Mouse (Mus musculus): ENCODE results near the gene Nav1. TPM values are rescaled to one million over a fixed set of nuclear protein-coding genes. Genes with fewer than 3 reads are reported as not detected.

Nav1 gene
- polyA plus RNA-seq, 1 experiment from 2014 or later, result 23.7 TPM

- H3K9me3 ChIP-seq (ENCODE audit: control insufficient read depth, low read length), result no peaks in the 10 kb centered on the region
- H3K4me3 ChIP-seq (ENCODE audit: low read length), result no peak overlapping the region
- H3K4me2 ChIP-seq (replicated peaks; ENCODE audit: low read depth, low read length), result no peak overlapping the region
- no peak for ATAC-seq (ENCODE audit: low FRiP score, low TSS enrichment)
- H3K4me1 ChIP-seq (ENCODE audit: control insufficient read depth, insufficient read depth, low read length), result peaks cover 13% of the 10 kb centered on the region; the same call in 1 of the 2 replicates
- no peak overlapping the region for H3K9ac ChIP-seq (ENCODE audit: low read depth, low read length)
- no peak overlapping the region for H3K27ac ChIP-seq (ENCODE audit: low read depth, low read length)
- no peaks in the 10 kb centered on the region for H3K36me3 ChIP-seq (ENCODE audit: control insufficient read depth, insufficient read depth, low read length)
- WGBS, result 78% methylated on average over 11 of the region's 11 CpGs
- H3K27me3 ChIP-seq (ENCODE audit: control insufficient read depth, insufficient read depth, low read length), result no peaks in the 10 kb centered on the region
Observed at GRCm38 (mm10) chr1:135635323-135636064, 28.4 kb upstream of the Nav1 start.

DNA sequence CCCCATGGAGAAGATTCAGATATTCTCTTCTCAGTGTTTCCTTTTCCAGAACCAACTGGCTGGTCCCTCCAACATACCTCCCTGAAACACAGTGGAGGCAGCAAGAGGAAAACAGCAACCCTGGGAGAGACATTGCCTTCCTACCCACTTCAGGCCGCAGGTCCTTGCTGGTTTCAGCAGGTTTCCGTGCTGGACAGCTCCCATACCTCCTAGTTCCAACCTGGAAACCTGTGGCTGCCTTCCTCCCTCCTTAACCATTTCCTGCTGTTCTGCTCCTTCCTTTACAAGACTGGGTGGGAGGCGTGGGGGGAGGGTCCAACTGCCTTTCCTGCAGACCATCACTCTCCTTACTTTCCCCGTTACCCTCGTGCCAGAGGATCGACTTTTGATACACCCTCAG is 27.7 kb upstream of the Nav1 start:
- no peak overlapping the region for H3K4me3 ChIP-seq (ENCODE audit: low read length)
- 10% methylated on average over 6 of the region's 6 CpGs for WGBS
- peaks cover 13% of the 10 kb centered on the region; the same call in 1 of the 2 replicates for H3K4me1 ChIP-seq (ENCODE audit: control insufficient read depth, insufficient read depth, low read length)
- no peaks in the 10 kb centered on the region for H3K27me3 ChIP-seq (ENCODE audit: control insufficient read depth, insufficient read depth, low read length)
- H3K9me3 ChIP-seq (ENCODE audit: control insufficient read depth, low read length), result no peaks in the 10 kb centered on the region
- no peak for ATAC-seq (ENCODE audit: low FRiP score, low TSS enrichment)
- H3K9ac ChIP-seq (ENCODE audit: low read depth, low read length), result no peak overlapping the region
- H3K4me2 ChIP-seq (replicated peaks; ENCODE audit: low read depth, low read length), result no peak overlapping the region
- H3K27ac ChIP-seq (ENCODE audit: low read depth, low read length), result no peak overlapping the region
- H3K36me3 ChIP-seq (ENCODE audit: control insufficient read depth, insufficient read depth, low read length), result no peaks in the 10 kb centered on the region

- Histone ChIP-seq H3K36me3 (ENCODE audit: control insufficient read depth, insufficient read depth, low read length) (no peaks in the 10 kb centered on the region), H3K27me3 (ENCODE audit: control insufficient read depth, insufficient read depth, low read length) (no peaks in the 10 kb centered on the region), H3K9ac (ENCODE audit: low read depth, low read length) (no peak overlapping the region), H3K27ac (ENCODE audit: low read depth, low read length) (no peak overlapping the region), H3K4me2 (replicated peaks; ENCODE audit: low read depth, low read length) (no peak overlapping the region), H3K9me3 (ENCODE audit: control insufficient read depth, low read length) (no peaks in the 10 kb centered on the region), H3K4me1 (ENCODE audit: control insufficient read depth, insufficient read depth, low read length) (peaks cover 13% of the 10 kb centered on the region; the same call in 1 of the 2 replicates), H3K4me3 (ENCODE audit: low read length) (no peak overlapping the region)
- 76% methylated on average over 2 of the region's 2 CpGs for WGBS
- ATAC-seq (ENCODE audit: low FRiP score, low TSS enrichment), result no peak
Observed at GRCm38 (mm10) chr1:135633884-135634283, 26.8 kb upstream of the Nav1 start.

DNA sequence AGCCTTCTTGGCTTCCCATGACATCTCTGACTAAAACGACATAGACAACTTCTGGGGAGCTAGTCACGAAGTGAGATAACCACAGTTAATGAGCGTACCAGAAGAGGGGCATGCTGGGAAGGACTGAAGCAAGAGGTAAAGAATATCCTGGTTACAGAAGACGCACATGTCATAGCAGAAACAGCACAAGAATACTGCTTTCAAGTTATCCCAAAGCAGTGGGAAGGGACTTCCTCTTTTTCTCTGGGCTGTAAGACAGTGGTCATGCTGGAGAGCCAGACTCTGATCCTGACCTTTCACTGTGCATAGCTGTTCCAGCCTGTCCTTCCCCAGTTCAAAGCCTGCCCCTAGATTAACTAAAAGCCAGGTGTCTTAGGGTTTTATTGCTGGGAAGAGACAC is 26.4 kb upstream of the Nav1 start:
- Histone ChIP-seq H3K4me2 (replicated peaks; ENCODE audit: low read depth, low read length) (no peak overlapping the region), H3K9ac (ENCODE audit: low read depth, low read length) (no peak overlapping the region), H3K27me3 (ENCODE audit: control insufficient read depth, insufficient read depth, low read length) (no peaks in the 10 kb centered on the region), H3K36me3 (ENCODE audit: control insufficient read depth, insufficient read depth, low read length) (no peaks in the 10 kb centered on the region), H3K27ac (ENCODE audit: low read depth, low read length) (no peak overlapping the region), H3K4me3 (ENCODE audit: low read length) (no peak overlapping the region), H3K4me1 (ENCODE audit: control insufficient read depth, insufficient read depth, low read length) (peaks cover 13% of the 10 kb centered on the region; the same call in 1 of the 2 replicates), H3K9me3 (ENCODE audit: control insufficient read depth, low read length) (no peaks in the 10 kb centered on the region)
- 91% methylated on average over 4 of the region's 4 CpGs for WGBS
- no peak for ATAC-seq (ENCODE audit: low FRiP score, low TSS enrichment)

- WGBS, result 75% methylated on average over 1 of the region's 1 CpGs
- H3K4me3 ChIP-seq (ENCODE audit: low read length), result no peak overlapping the region
- no peak overlapping the region for H3K4me2 ChIP-seq (replicated peaks; ENCODE audit: low read depth, low read length)
Observed at GRCm38 (mm10) chr1:135632199-135632598, 25.1 kb upstream of the Nav1 start.

GRCm38 (mm10) chr1:135631515-135631914 is 24.4 kb upstream of the Nav1 start:
- Histone ChIP-seq H3K27ac (ENCODE audit: low read depth, low read length) (peak overlapping the region; percentile 33; the same call in 1 of the 2 replicates), H3K4me2 (replicated peaks; ENCODE audit: low read depth, low read length) (no peak overlapping the region)

More at GRCm38 (mm10) chr1:135632199-135632598, 25.1 kb upstream of the Nav1 start:
- H3K27ac ChIP-seq (ENCODE audit: low read depth, low read length), result 0 out of 2 replicates have a peak overlapping the region, but pooled peaks have one; percentile 1
- H3K9me3 ChIP-seq (ENCODE audit: control insufficient read depth, low read length), result no peaks in the 10 kb centered on the region
- ATAC-seq (ENCODE audit: low FRiP score, low TSS enrichment), result no peak
- no peaks in the 10 kb centered on the region for H3K36me3 ChIP-seq (ENCODE audit: control insufficient read depth, insufficient read depth, low read length)
- no peaks in the 10 kb centered on the region for H3K27me3 ChIP-seq (ENCODE audit: control insufficient read depth, insufficient read depth, low read length)
- H3K9ac ChIP-seq (ENCODE audit: low read depth, low read length), result no peak overlapping the region
- peaks cover 13% of the 10 kb centered on the region; the same call in 1 of the 2 replicates for H3K4me1 ChIP-seq (ENCODE audit: control insufficient read depth, insufficient read depth, low read length)

DNA sequence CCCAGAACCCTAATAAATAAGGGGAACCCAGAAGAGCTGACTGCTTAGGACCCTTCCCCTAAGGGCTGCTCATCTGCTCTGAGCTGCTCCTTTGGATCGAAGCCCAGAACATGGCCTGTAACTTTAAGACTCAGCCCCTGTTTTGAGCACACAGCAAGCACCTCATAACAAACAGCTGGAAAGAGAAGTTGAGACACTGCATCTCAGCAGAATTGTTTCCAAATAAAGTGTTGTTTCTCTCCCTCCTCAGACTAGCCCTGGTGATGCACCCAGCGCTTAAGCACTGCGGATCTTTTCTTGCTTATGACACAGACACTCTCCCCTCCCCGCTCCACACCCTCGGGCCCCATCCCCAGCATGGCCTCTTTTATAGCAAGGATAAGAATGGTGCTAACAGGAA is 22.8 kb upstream of the Nav1 start:
- H3K4me2 ChIP-seq (replicated peaks; ENCODE audit: low read depth, low read length), result no peak overlapping the region
- no peak overlapping the region for H3K27ac ChIP-seq (ENCODE audit: low read depth, low read length)
- H3K4me1 ChIP-seq (ENCODE audit: control insufficient read depth, insufficient read depth, low read length), result 0 out of 2 replicates have a peak, but pooled peaks cover 6% of the 10 kb centered on the region
- H3K27me3 ChIP-seq (ENCODE audit: control insufficient read depth, insufficient read depth, low read length), result no peaks in the 10 kb centered on the region
- no peaks in the 10 kb centered on the region for H3K9me3 ChIP-seq (ENCODE audit: control insufficient read depth, low read length)
- WGBS, result 60% methylated on average over 5 of the region's 5 CpGs
- H3K9ac ChIP-seq (ENCODE audit: low read depth, low read length), result no peak overlapping the region
- no peaks in the 10 kb centered on the region for H3K36me3 ChIP-seq (ENCODE audit: control insufficient read depth, insufficient read depth, low read length)
- H3K4me3 ChIP-seq (ENCODE audit: low read length), result no peak overlapping the region
- ATAC-seq (ENCODE audit: low FRiP score, low TSS enrichment), result no peak

More at GRCm38 (mm10) chr1:135631515-135631914, 24.4 kb upstream of the Nav1 start:
- H3K9me3 ChIP-seq (ENCODE audit: control insufficient read depth, low read length), result no peaks in the 10 kb centered on the region
- no peaks in the 10 kb centered on the region for H3K36me3 ChIP-seq (ENCODE audit: control insufficient read depth, insufficient read depth, low read length)
- H3K4me3 ChIP-seq (ENCODE audit: low read length), result no peak overlapping the region
- peaks cover 13% of the 10 kb centered on the region; the same call in 1 of the 2 replicates for H3K4me1 ChIP-seq (ENCODE audit: control insufficient read depth, insufficient read depth, low read length)
- ATAC-seq (ENCODE audit: low FRiP score, low TSS enrichment), result peak; percentile 63
- no peak overlapping the region for H3K9ac ChIP-seq (ENCODE audit: low read depth, low read length)
- WGBS, result 46% methylated on average over 8 of the region's 8 CpGs
- H3K27me3 ChIP-seq (ENCODE audit: control insufficient read depth, insufficient read depth, low read length), result no peaks in the 10 kb centered on the region

DNA sequence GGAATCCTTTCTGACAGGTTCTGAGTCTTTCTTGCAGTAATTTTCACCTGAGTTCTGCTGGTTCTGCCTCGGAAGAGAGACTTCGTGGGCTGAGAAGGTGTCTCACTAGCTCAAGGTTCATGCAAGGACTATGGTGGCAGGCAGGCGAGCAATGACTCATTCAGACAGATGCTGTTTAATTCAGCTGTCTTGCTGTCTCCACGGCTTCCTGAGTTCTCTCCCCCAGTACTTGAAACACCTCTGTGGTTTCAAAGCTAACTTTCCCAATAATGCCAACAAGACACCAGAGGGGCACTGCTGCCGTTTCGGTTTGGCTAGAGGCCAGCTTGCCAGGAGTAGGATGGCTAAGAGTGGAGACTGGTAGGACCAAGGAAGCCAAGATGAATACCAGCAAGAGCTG is 19.1 kb upstream of the Nav1 start:
- Histone ChIP-seq H3K9ac (ENCODE audit: low read depth, low read length) (no peak overlapping the region), H3K27ac (ENCODE audit: low read depth, low read length) (no peak overlapping the region), H3K4me2 (replicated peaks; ENCODE audit: low read depth, low read length) (no peak overlapping the region), H3K9me3 (ENCODE audit: control insufficient read depth, low read length) (no peaks in the 10 kb centered on the region), H3K36me3 (ENCODE audit: control insufficient read depth, insufficient read depth, low read length) (no peaks in the 10 kb centered on the region), H3K4me1 (ENCODE audit: control insufficient read depth, insufficient read depth, low read length) (peaks cover 8% of the 10 kb centered on the region; the same call in 1 of the 2 replicates), H3K27me3 (ENCODE audit: control insufficient read depth, insufficient read depth, low read length) (no peaks in the 10 kb centered on the region), H3K4me3 (ENCODE audit: low read length) (no peak overlapping the region)
- 75% methylated on average over 6 of the region's 6 CpGs for WGBS
- ATAC-seq (ENCODE audit: low FRiP score, low TSS enrichment), result no peak

DNA sequence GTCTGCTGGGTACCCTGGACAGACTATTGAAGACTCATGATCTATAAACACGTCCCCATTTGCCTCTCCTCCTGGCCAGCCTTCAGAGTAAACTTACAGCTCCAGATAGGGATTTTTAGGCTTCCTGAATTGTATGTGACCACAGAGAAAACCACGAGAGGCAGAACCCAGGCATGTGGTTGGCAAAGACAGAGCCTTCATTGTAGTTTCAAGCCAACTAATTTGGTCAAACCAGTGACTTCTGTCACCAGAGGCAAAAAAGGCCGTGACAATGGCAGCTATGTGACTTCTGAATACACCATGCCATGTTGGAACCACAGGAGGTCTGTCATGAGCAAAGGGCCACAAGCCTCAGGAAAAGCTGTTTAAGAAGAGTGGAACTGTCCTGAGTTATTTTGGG is 18.6 kb upstream of the Nav1 start:
- H3K27me3 ChIP-seq (ENCODE audit: control insufficient read depth, insufficient read depth, low read length), result no peaks in the 10 kb centered on the region
- H3K36me3 ChIP-seq (ENCODE audit: control insufficient read depth, insufficient read depth, low read length), result no peaks in the 10 kb centered on the region
- peaks cover 10% of the 10 kb centered on the region; the same call in 1 of the 2 replicates for H3K4me1 ChIP-seq (ENCODE audit: control insufficient read depth, insufficient read depth, low read length)
- H3K9me3 ChIP-seq (ENCODE audit: control insufficient read depth, low read length), result no peaks in the 10 kb centered on the region
- H3K4me3 ChIP-seq (ENCODE audit: low read length), result no peak overlapping the region
- no peak overlapping the region for H3K4me2 ChIP-seq (replicated peaks; ENCODE audit: low read depth, low read length)
- H3K9ac ChIP-seq (ENCODE audit: low read depth, low read length), result no peak overlapping the region
- no peak for ATAC-seq (ENCODE audit: low FRiP score, low TSS enrichment)
- no peak overlapping the region for H3K27ac ChIP-seq (ENCODE audit: low read depth, low read length)
- 81% methylated on average over 3 of the region's 3 CpGs for WGBS
